Mouse (Mus musculus): ENCODE measurements at regions not wholly inside any gene's neighbourhood (a gene's known extent, or its start where the extent isn't known, plus 50 kb on each side); places are given as distances from the start of the nearest gene placed in this dataset.

DNA sequence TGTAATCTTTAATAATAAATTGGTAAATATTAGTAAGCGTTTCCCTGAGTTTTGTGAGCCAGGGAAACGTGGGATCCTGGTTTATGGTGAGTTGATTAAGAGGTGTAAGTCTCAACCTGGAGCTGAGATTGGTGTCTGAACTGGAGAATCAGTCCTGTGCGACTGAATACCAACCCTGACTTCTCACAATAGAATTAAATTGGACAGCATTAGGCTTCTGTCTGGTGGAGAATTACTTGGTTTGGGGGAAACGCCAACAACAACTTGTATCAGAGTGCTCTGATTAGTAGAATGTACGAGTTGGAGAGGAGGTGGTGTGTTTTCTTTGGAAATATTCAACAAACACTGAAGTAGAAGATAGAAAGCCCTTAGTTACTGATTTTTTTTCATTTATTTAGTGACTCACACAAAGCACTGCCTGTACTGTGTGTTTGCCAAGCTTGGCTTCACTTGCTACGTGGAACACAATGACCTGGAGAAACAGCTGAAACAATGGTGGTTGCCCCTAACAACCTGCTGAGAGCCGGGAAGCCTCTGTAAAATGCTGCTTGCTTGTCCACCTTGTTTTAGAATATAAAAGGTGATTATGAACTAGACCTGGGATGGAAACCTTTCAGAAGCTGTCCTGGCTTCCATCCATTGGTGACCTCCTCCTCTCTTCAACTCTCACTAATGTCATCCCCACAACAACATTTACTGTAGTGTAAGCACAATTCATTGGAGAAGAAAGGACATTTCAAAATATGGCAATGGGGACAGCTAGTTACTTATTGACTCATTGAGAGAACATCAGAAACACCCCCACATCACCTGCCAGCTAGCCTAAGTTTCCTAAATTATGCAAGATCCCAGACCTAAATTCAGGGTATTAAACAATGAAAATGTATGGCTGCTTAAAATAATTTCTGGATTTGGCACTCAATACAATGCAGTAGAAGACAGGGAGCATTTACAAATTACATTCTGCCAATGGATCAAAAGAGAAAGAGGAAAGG is 597.5 kb downstream of the Stpg2 start:
- no peak for TF ChIP-seq HCFC1 (IDR thresholded peaks at IDR 0.05; ENCODE audit: low read depth, low read length)
- no peak for TF ChIP-seq CHD2 (IDR thresholded peaks at IDR 0.05; ENCODE audit: low read length)

Data from CH12.LX (cell line).